Mouse (Mus musculus) heart, postnatal 0 days (tissue): ENCODE measurements at regions not wholly inside any gene's neighbourhood (a gene's known extent, or its start where the extent isn't known, plus 50 kb on each side); places are given as distances from the start of the nearest gene placed in this dataset.
A peak's percentile ranks its signal among the peaks of the same experiment; 100 is the strongest.

ENCODE experiments used
- ATAC-seq: fragments of 200-750 bp; cut with Nextera tagmentation; 2 replicates; pipeline ENCODE4 v1.8.0; 2017; ENCODE audit warnings: low read depth, moderate number of reproducible peaks, moderate library complexity; ENCODE audit not compliant: insufficient read depth
- DNase-seq: peaks from one replicate; pipeline ENCODE4 v3.0.0-alpha.2; 2016; ENCODE audit warnings: low spot score
- H3K27ac ChIP-seq: fragments of 300-500 bp; sonication (generic); 2 replicates; pipeline ENCODE4 v1.5.1; 2014; ENCODE audit warnings: low read depth, mild to moderate bottlenecking
- H3K27me3 ChIP-seq: fragments of 300-500 bp; sonication (generic); 2 replicates; pipeline ENCODE4 v1.6.1; 2014; ENCODE audit warnings: low read length, mixed read lengths; ENCODE audit not compliant: control insufficient read depth, insufficient read depth
- H3K36me3 ChIP-seq: fragments of 300-500 bp; sonication (generic); replicated peaks from 2 replicates; pipeline ENCODE4 v1.6.1; 2014; ENCODE audit warnings: low read length, mixed read lengths; ENCODE audit not compliant: control insufficient read depth, insufficient read depth
- H3K4me1 ChIP-seq: fragments of 300-500 bp; sonication (generic); 2 replicates; pipeline ENCODE4 v1.6.1; 2014; ENCODE audit warnings: antibody characterized with exemption; ENCODE audit not compliant: control insufficient read depth, insufficient read depth
- H3K4me2 ChIP-seq: fragments of 300-500 bp; sonication (generic); 2 replicates; pipeline ENCODE4 v1.6.1; 2014; ENCODE audit warnings: low read depth, mild to moderate bottlenecking, low read length, moderate library complexity
- H3K4me3 ChIP-seq: fragments of 300-500 bp; sonication (generic); 2 replicates; pipeline ENCODE4 v1.5.1; 2014; ENCODE audit warnings: low read depth, low read length
- H3K9ac ChIP-seq: fragments of 300-500 bp; sonication (generic); replicated peaks from 2 replicates; pipeline ENCODE4 v1.6.1; 2014; ENCODE audit warnings: low read depth, low read length, mixed read lengths
- H3K9me3 ChIP-seq: fragments of 300-500 bp; sonication (generic); replicated peaks from 2 replicates; pipeline ENCODE4 v1.6.1; 2016; ENCODE audit warnings: low read length; ENCODE audit not compliant: control insufficient read depth
- CTCF ChIP-seq: IDR thresholded peaks from 2 replicates; pipeline ENCODE4 v1.5.1; 2016; ENCODE audit warnings: antibody characterized with exemption, control low read depth, low read depth
- EP300 ChIP-seq: IDR thresholded peaks from 2 replicates; pipeline ENCODE4 v1.6.1; 2016; ENCODE audit warnings: antibody characterized with exemption, low read depth
- WGBS: fragments of 180-500 bp; shearing (Covaris S2); extraction: QIAGEN DNeasy Blood & Tissue Kit; methylation state at CpG from one replicate; pipeline ENCODE4 v1.1.7; 2014; 5-methylcytosine and 5-hydroxymethylcytosine counted together

DNA sequence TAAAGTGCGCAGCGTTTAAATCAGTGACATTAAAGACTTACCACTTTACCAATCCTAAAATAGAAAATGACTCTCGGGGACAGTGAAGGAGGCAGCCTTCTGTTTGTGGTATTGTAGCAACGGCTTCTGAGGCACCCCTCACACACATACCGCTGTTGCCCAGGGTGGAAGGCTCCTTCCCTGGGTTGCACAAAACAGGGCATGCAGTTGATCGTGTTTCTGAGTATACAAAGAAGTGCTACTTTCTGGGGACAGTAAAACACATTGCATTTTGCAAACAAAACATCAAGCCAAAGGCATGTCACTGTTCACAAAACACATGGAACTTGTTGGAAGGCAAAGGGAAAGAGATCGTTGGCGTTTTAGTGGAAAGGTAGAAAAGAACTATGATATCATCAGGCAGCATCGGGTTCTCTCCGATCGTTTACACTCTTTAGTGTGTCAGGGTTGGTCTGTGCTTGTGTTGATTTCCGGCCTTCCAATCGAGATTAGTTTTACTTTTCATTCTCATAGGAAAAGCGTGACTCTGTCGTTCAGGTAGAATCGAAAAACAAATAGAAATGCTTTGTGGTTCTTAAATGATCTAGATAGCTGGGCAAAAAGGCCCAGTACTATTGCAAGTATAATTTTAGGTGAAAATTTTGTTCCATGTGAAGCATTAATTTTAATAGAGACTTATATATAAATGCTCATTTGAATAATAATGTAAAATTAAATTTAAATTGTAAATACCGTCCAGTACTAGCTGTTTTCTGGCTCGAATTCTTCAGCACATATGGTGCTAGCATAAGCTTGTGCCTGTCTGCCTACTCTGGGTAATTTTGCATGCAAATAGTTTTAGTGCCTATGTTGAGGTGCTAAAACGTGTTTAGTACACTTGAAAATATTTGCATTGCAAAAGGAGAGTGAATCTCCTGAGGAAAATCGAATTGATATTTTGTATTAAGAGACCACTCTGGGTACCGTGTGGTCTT, 123.1 kb upstream of the Mpdz start:
- peak overlapping the region; percentile 48 for H3K27ac ChIP-seq
- H3K4me2 ChIP-seq = peak overlapping the region; percentile 39
- H3K27me3 ChIP-seq = no peaks in the 10 kb centered on the region
- peaks cover 11% of the 10 kb centered on the region for H3K4me1 ChIP-seq
- 64% methylated on average over 21 of the region's 21 CpGs for WGBS
- no peaks in the 10 kb centered on the region for H3K36me3 ChIP-seq
- no peaks in the 10 kb centered on the region for H3K9me3 ChIP-seq
- H3K4me3 ChIP-seq = no peak overlapping the region
- ATAC-seq = peak; percentile 44; the same call in 1 of the 2 replicates
- TF ChIP-seq CTCF (no peak), EP300 (no peak)
- DNase-seq = peak; percentile 45
- H3K9ac ChIP-seq = 0 out of 2 replicates have a peak overlapping the region, but pooled peaks have one; percentile 6

DNA sequence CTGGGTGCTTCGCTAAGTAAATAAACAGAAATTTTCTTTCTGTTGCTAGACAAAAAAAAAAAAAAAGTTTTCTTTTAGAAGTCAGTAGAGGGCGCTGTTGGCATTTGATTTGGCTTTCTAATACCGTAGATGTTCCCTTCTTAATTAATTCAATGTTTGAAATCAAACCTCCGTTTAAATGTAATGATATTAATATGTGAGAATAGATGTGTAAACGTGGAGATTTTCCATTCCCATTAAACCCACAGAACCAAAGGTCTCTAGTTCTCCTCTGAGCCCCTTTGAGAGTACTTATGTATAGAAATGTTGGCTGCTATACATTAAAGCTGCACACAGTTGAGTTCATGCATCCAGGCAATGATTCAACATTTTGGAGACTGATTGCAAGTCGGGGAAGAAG, 121.8 kb upstream of the Mpdz start:
- H3K4me3 ChIP-seq = no peak overlapping the region
- no peak overlapping the region for H3K27ac ChIP-seq
- WGBS = 4% methylated on average over 6 of the region's 6 CpGs
- peak; percentile 76 for DNase-seq
- no peak overlapping the region for H3K9ac ChIP-seq
- no peaks in the 10 kb centered on the region for H3K9me3 ChIP-seq
- H3K4me2 ChIP-seq = peak overlapping the region; percentile 26
- no peaks in the 10 kb centered on the region for H3K27me3 ChIP-seq
- H3K4me1 ChIP-seq = peaks cover 11% of the 10 kb centered on the region
- no peak for TF ChIP-seq EP300
- peak; percentile 50 for TF ChIP-seq CTCF
- H3K36me3 ChIP-seq = no peaks in the 10 kb centered on the region
- ATAC-seq = no peak

DNA sequence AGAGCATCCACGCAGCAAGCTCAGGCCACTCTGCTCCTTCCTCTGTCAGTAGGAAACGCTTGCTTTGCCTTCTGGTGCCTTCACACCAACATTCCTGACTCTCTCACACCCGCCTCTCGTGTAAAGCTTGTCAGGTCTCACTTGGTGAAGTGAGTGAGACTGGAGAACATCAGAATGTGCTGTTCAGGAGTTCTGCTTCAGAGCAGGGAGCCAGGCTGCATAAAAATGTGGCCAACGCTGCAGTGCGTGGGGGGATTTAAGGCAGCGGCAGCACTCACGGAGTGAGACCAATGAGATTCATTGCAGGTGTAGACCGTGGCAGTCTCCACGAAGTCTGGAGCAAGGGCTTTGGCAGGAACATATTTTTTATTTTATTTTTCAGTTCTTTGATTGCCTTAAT, 121.0 kb upstream of the Mpdz start:
- DNase-seq = peak; percentile 42
- 17% methylated on average over 10 of the region's 10 CpGs for WGBS
- Histone ChIP-seq H3K9me3 (no peaks in the 10 kb centered on the region), H3K4me2 (peak overlapping the region; percentile 26), H3K4me3 (no peak overlapping the region), H3K27me3 (no peaks in the 10 kb centered on the region), H3K27ac (peak overlapping the region; percentile 7; the same call in 1 of the 2 replicates), H3K9ac (no peak overlapping the region), H3K36me3 (no peaks in the 10 kb centered on the region), H3K4me1 (peaks cover 11% of the 10 kb centered on the region)
- peak; percentile 44; the same call in 1 of the 2 replicates for ATAC-seq
- TF ChIP-seq EP300 = no peak
- no peak for TF ChIP-seq CTCF

DNA sequence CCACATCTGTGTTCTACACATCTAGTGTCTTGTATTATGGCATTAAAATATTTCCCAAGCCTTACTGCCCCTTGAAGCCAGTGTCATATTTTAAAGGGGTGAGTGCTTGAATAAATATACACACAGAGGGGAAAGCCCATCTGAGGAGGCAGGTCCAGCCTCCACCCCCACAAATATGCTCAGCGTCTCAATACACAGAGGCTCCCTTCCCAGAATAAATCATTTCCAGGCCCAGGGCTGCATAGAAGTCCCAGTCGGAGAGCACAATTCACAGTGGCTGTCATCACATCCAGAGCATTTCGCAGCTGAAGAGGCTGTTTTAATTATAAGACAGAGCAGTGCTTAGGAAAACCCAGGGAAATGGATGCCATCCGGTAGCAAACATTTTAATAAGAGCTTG, 118.8 kb upstream of the Mpdz start:
- ATAC-seq (0 out of 2 replicates have a peak, but pooled peaks have one; percentile 27), DNase-seq (peak; percentile 47)
- no peaks in the 10 kb centered on the region for H3K27me3 ChIP-seq
- 29% methylated on average over 4 of the region's 4 CpGs for WGBS
- H3K4me3 ChIP-seq = no peak overlapping the region
- no peak overlapping the region for H3K4me2 ChIP-seq
- H3K9me3 ChIP-seq = no peaks in the 10 kb centered on the region
- no peak overlapping the region for H3K9ac ChIP-seq
- H3K4me1 ChIP-seq = peaks cover 11% of the 10 kb centered on the region
- TF ChIP-seq CTCF (no peak), EP300 (no peak)
- H3K27ac ChIP-seq = no peak overlapping the region
- H3K36me3 ChIP-seq = no peaks in the 10 kb centered on the region

DNA sequence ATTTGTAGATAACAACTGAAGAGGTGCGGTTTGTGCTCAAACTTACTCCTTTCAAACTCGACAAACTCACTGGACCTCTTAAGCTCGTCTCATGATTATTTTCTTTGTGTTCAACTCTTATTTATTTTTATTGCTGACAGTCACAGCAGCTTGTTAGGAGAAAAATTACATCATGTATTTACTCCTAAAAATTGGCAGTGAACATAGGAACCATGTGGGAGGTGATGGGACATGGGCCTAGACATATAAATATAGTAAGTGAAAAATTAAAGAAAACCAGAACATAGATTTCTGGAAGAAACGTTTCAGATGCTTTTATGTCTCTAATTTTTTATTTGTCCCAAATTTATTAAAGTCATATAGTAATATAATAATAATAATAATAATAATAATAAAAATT, 108.2 kb upstream of the Mpdz start:
- Histone ChIP-seq H3K9me3 (0 out of 2 replicates have a peak, but pooled peaks cover 3% of the 10 kb centered on the region), H3K27ac (no peak overlapping the region), H3K4me2 (no peak overlapping the region), H3K9ac (no peak overlapping the region), H3K27me3 (no peaks in the 10 kb centered on the region), H3K36me3 (no peaks in the 10 kb centered on the region), H3K4me3 (no peak overlapping the region), H3K4me1 (no peaks in the 10 kb centered on the region)
- ATAC-seq (no peak), DNase-seq (no peak)
- 68% methylated on average over 4 of the region's 4 CpGs for WGBS
- TF ChIP-seq EP300 (no peak), CTCF (no peak)
